Mouse (Mus musculus) ES-Bruce4 (cell line): ENCODE results near the gene Cers1.
A peak's percentile ranks its signal among the peaks of the same experiment; 100 is the strongest.

Experiments used
- CTCF ChIP-seq: IDR thresholded peaks from one replicate; pipeline ENCODE4 v1.8.1; 2011; ENCODE audit warnings: low read depth, low read length
- POLR2A ChIP-seq: IDR thresholded peaks from one replicate; pipeline ENCODE4 v1.8.1; 2011; ENCODE audit warnings: low read length; ENCODE audit not compliant: insufficient read depth

- TF ChIP-seq CTCF (peak; percentile 62), POLR2A (peak; percentile 74)
Measured at GRCm38 (mm10) chr8:70282603-70283135, 32.9 kb upstream of the Cers1 start, which contains the start of gene Homer3.
